Mouse (Mus musculus) forebrain, embryonic 12.5 days (tissue): ENCODE results near the gene Rhot1. TPM values are rescaled to one million over a fixed set of nuclear protein-coding genes. Genes with fewer than 3 reads are reported as not detected.

Source experiments
- ATAC-seq: fragments of 200-750 bp; cut with Nextera tagmentation; 2 replicates; pipeline ENCODE4 v1.8.0; 2017; ENCODE audit warnings: moderate TSS enrichment; ENCODE audit not compliant: low FRiP score
- H3K27ac ChIP-seq: fragments of 300-500 bp; sonication (generic); 2 replicates; pipeline ENCODE4 v1.5.1; 2016; ENCODE audit warnings: mild to moderate bottlenecking
- H3K27me3 ChIP-seq: fragments of 300-500 bp; sonication (generic); 2 replicates; pipeline ENCODE4 v1.6.1; 2016; ENCODE audit warnings: mild to moderate bottlenecking
- H3K36me3 ChIP-seq: fragments of 300-500 bp; sonication (generic); replicated peaks from 2 replicates; pipeline ENCODE4 v1.6.1; 2016; ENCODE audit warnings: mild to moderate bottlenecking
- H3K4me1 ChIP-seq: fragments of 300-500 bp; sonication (generic); 2 replicates; pipeline ENCODE4 v1.6.1; 2016
- H3K4me2 ChIP-seq: fragments of 300-500 bp; sonication (generic); 2 replicates; pipeline ENCODE4 v1.6.1; 2016; ENCODE audit warnings: mild to moderate bottlenecking, moderate library complexity
- H3K4me3 ChIP-seq: fragments of 300-500 bp; sonication (generic); replicated peaks from 2 replicates; pipeline ENCODE4 v1.5.1; 2016; ENCODE audit warnings: mild to moderate bottlenecking
- H3K9ac ChIP-seq: fragments of 300-500 bp; sonication (generic); 2 replicates; pipeline ENCODE4 v1.6.1; 2016; ENCODE audit warnings: mild to moderate bottlenecking
- H3K9me3 ChIP-seq: fragments of 300-500 bp; sonication (generic); 2 replicates; pipeline ENCODE4 v1.6.1; 2016
- WGBS: fragments of 180-500 bp; shearing (Covaris S2); methylation state at CpG from one replicate; pipeline ENCODE4 v1.1.7; 2016; 5-methylcytosine and 5-hydroxymethylcytosine counted together
- polyA plus RNA-seq: library from polyadenylated mRNA; unstranded; fragments of >200 nt; fragmentation: Nextera tagmentation; extraction: Ambion mirVana; gene quantifications from 2 replicates; pipeline ENCODE4 v1.2.1, GENCODE M21; 2016

The Rhot1 gene
- polyA plus RNA-seq, 1 experiment from 2014 or later, result 61.9 TPM

- 4% methylated on average over 12 of the region's 12 CpGs for WGBS
- Histone ChIP-seq H3K27ac (peak overlapping the region; percentile 46; the same call in 1 of the 2 replicates), H3K27me3 (peaks cover 51% of the 10 kb centered on the region), H3K9ac (peak overlapping the region; percentile 74; the same call in 1 of the 2 replicates), H3K9me3 (no peaks in the 10 kb centered on the region), H3K4me1 (peaks cover 48% of the 10 kb centered on the region), H3K36me3 (0 out of 2 replicates have a peak, but pooled peaks cover 8% of the 10 kb centered on the region), H3K4me2 (peak overlapping the region; percentile 97), H3K4me3 (peak overlapping the region; percentile 76)
- no peak for ATAC-seq
These were observed 90.9 kb downstream of the Rhot1 start for GRCm38 (mm10) chr11:80299513-80300235.

GRCm38 (mm10) chr11:80300551-80301315, 91.9 kb downstream of the Rhot1 start, which contains the start of gene Rhbdl3:
Gene Rhbdl3, plus strand, starts transcription at chr11:80300912.
- Histone ChIP-seq H3K4me3 (peak within 1 kb of the TSS; percentile 76), H3K27me3 (peaks cover 44% of the 10 kb centered on the region), H3K9me3 (no peaks in the 10 kb centered on the region), H3K9ac (peak within 1 kb of the TSS; percentile 74), H3K4me1 (peaks cover 40% of the 10 kb centered on the region), H3K4me2 (peak within 1 kb of the TSS; percentile 97), H3K27ac (peak within 1 kb of the TSS; percentile 86), H3K36me3 (peaks cover 8% of the 10 kb centered on the region; the same call in 1 of the 2 replicates)
- WGBS, result under 1% methylated on average over 66 of the region's 81 CpGs
- ATAC-seq, result peak; percentile 64

- Histone ChIP-seq H3K27ac (peak overlapping the region; percentile 86), H3K4me3 (peak overlapping the region; percentile 76), H3K4me1 (peaks cover 36% of the 10 kb centered on the region), H3K9ac (peak overlapping the region; percentile 74), H3K9me3 (no peaks in the 10 kb centered on the region), H3K27me3 (peaks cover 36% of the 10 kb centered on the region), H3K36me3 (peaks cover 8% of the 10 kb centered on the region; the same call in 1 of the 2 replicates), H3K4me2 (peak overlapping the region; percentile 97)
- under 1% methylated on average over 53 of the region's 53 CpGs for WGBS
- ATAC-seq, result peak; percentile 47
These were observed 92.7 kb downstream of the Rhot1 start for GRCm38 (mm10) chr11:80301316-80302045.

- H3K27me3 ChIP-seq, result peaks cover 32% of the 10 kb centered on the region
- H3K4me1 ChIP-seq, result peaks cover 36% of the 10 kb centered on the region
- peak overlapping the region; percentile 74 for H3K9ac ChIP-seq
- H3K36me3 ChIP-seq, result peaks cover 8% of the 10 kb centered on the region; the same call in 1 of the 2 replicates
- under 1% methylated on average over 9 of the region's 9 CpGs for WGBS
- ATAC-seq, result no peak
- peak overlapping the region; percentile 86 for H3K27ac ChIP-seq
- peak overlapping the region; percentile 76 for H3K4me3 ChIP-seq
- H3K9me3 ChIP-seq, result no peaks in the 10 kb centered on the region
- peak overlapping the region; percentile 97 for H3K4me2 ChIP-seq
These were observed 93.2 kb downstream of the Rhot1 start for GRCm38 (mm10) chr11:80302046-80302390.

- no peak overlapping the region for H3K27ac ChIP-seq
- WGBS, result 3% methylated on average over 11 of the region's 11 CpGs
- H3K9me3 ChIP-seq, result no peaks in the 10 kb centered on the region
- ATAC-seq, result peak; percentile 79
- H3K4me2 ChIP-seq, result peak overlapping the region; percentile 97
- H3K4me3 ChIP-seq, result peak overlapping the region; percentile 76
- peaks cover 36% of the 10 kb centered on the region for H3K4me1 ChIP-seq
- peak overlapping the region; percentile 74 for H3K9ac ChIP-seq
- H3K27me3 ChIP-seq, result peaks cover 27% of the 10 kb centered on the region
- H3K36me3 ChIP-seq, result peaks cover 8% of the 10 kb centered on the region; the same call in 1 of the 2 replicates
These were observed 93.7 kb downstream of the Rhot1 start for GRCm38 (mm10) chr11:80302536-80302935.

- no peak for ATAC-seq
- H3K27ac ChIP-seq, result no peak overlapping the region
- peaks cover 34% of the 10 kb centered on the region for H3K4me1 ChIP-seq
- no peaks in the 10 kb centered on the region for H3K9me3 ChIP-seq
- H3K36me3 ChIP-seq, result peaks cover 8% of the 10 kb centered on the region; the same call in 1 of the 2 replicates
- H3K4me3 ChIP-seq, result no peak overlapping the region
- H3K27me3 ChIP-seq, result peaks cover 19% of the 10 kb centered on the region
- WGBS, result 85% methylated on average over 3 of the region's 3 CpGs
- H3K4me2 ChIP-seq, result no peak overlapping the region
- H3K9ac ChIP-seq, result no peak overlapping the region
These were observed 94.9 kb downstream of the Rhot1 start for GRCm38 (mm10) chr11:80303746-80304145.

GRCm38 (mm10) chr11:80304846-80305245, 96.0 kb downstream of the Rhot1 start:
- peaks cover 8% of the 10 kb centered on the region; the same call in 1 of the 2 replicates for H3K36me3 ChIP-seq
- 84% methylated on average over 10 of the region's 10 CpGs for WGBS

GRCm38 (mm10) chr11:80308537-80308936, 99.7 kb downstream of the Rhot1 start:
- Histone ChIP-seq H3K4me2 (no peak overlapping the region), H3K9ac (no peak overlapping the region)
- WGBS, result 71% methylated on average over 6 of the region's 6 CpGs

More at GRCm38 (mm10) chr11:80304846-80305245, 96.0 kb downstream of the Rhot1 start:
- peaks cover 9% of the 10 kb centered on the region for H3K27me3 ChIP-seq
- H3K4me1 ChIP-seq, result peaks cover 26% of the 10 kb centered on the region
- H3K9me3 ChIP-seq, result no peaks in the 10 kb centered on the region
- H3K27ac ChIP-seq, result no peak overlapping the region
- H3K4me3 ChIP-seq, result no peak overlapping the region
- H3K4me2 ChIP-seq, result no peak overlapping the region
- H3K9ac ChIP-seq, result no peak overlapping the region
- ATAC-seq, result no peak

GRCm38 (mm10) chr11:80311271-80311670, 102.5 kb downstream of the Rhot1 start:
- H3K9ac ChIP-seq, result no peak overlapping the region
- WGBS, result 75% methylated on average over 4 of the region's 4 CpGs
- H3K27ac ChIP-seq, result peak overlapping the region; percentile 86
- H3K36me3 ChIP-seq, result no peaks in the 10 kb centered on the region
- no peak overlapping the region for H3K4me2 ChIP-seq
- no peaks in the 10 kb centered on the region for H3K27me3 ChIP-seq
- H3K4me1 ChIP-seq, result peaks cover 65% of the 10 kb centered on the region
- ATAC-seq, result no peak
- no peak overlapping the region for H3K4me3 ChIP-seq
- no peaks in the 10 kb centered on the region for H3K9me3 ChIP-seq

More at GRCm38 (mm10) chr11:80308537-80308936, 99.7 kb downstream of the Rhot1 start:
- Histone ChIP-seq H3K4me3 (no peak overlapping the region), H3K4me1 (peaks cover 39% of the 10 kb centered on the region), H3K9me3 (no peaks in the 10 kb centered on the region), H3K27me3 (no peaks in the 10 kb centered on the region), H3K36me3 (peaks cover 8% of the 10 kb centered on the region; the same call in 1 of the 2 replicates), H3K27ac (no peak overlapping the region)
- no peak for ATAC-seq

- WGBS, result 31% methylated on average over 2 of the region's 2 CpGs
These were observed 103.2 kb downstream of the Rhot1 start for GRCm38 (mm10) chr11:80312049-80312448.

GRCm38 (mm10) chr11:80312565-80312964, 103.7 kb downstream of the Rhot1 start:
- H3K4me2 ChIP-seq, result no peak overlapping the region
- peak overlapping the region; percentile 86 for H3K27ac ChIP-seq
- no peaks in the 10 kb centered on the region for H3K36me3 ChIP-seq
- no peak overlapping the region for H3K4me3 ChIP-seq
- H3K27me3 ChIP-seq, result no peaks in the 10 kb centered on the region
- 16% methylated on average over 6 of the region's 6 CpGs for WGBS
- no peak for ATAC-seq
- no peak overlapping the region for H3K9ac ChIP-seq
- H3K4me1 ChIP-seq, result peaks cover 72% of the 10 kb centered on the region
- no peaks in the 10 kb centered on the region for H3K9me3 ChIP-seq

More at GRCm38 (mm10) chr11:80312049-80312448, 103.2 kb downstream of the Rhot1 start:
- Histone ChIP-seq H3K36me3 (no peaks in the 10 kb centered on the region), H3K9me3 (no peaks in the 10 kb centered on the region), H3K27me3 (no peaks in the 10 kb centered on the region), H3K9ac (no peak overlapping the region), H3K4me2 (no peak overlapping the region), H3K27ac (peak overlapping the region; percentile 86), H3K4me1 (peaks cover 72% of the 10 kb centered on the region), H3K4me3 (no peak overlapping the region)
- ATAC-seq, result peak; percentile 48
